Mouse (Mus musculus): Measurements from ENCODE around the gene Selenos. TPM values are rescaled to one million over a fixed set of nuclear protein-coding genes. Genes with fewer than 3 reads are reported as not detected.

Selenos gene
- polyA plus RNA-seq (2014; fragmentation: Nextera tagmentation; extraction: Ambion mirVana), result 137 and 140 TPM in 2 replicates

DNA sequence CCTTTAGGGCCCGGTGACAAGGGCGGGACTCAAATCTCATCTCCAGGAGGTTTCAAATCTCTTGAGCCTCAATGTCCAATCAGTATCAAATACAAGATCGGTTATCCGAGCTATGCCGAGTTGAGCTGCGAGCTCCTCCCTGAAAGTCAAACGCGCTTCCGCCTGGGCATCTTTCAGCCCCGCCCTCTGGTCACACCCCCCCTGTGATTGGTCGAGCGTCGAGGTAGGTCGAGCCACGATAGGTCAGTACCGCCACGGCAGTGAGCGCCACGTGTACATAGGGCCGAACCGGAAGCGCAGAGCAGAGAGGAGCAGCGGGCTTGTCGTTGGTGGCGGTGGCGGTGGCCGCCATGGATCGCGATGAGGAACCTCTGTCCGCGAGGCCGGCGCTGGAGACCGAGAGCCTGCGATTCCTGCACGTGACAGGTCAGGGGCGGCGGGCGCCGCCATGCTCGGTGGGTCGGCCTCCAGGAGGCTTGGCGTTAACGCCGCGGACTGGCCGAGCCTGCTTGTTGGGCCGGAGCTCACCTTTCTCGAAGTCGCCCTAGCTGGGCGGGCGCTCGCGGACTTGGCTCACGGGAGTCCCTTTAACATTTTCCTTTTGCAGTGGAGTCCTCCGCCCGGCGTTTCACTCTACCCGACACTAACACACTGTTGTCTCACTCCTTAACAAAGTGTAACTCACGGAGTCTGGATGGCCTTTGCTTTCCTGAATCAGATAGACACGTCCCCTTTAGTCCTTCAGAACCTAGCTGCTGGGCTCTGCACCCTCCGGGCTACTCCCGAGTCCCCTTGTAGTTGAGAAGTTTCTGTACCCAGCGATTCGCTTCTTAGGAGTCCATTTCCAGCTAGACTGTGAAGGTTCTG, at the start of gene Selenos:
Selenos (plus strand) TSS at position 286 of the 867 bp plus-strand sequence.
- peaks cover 54% of the 10 kb centered on the region for H3K36me3 ChIP-seq (ENCODE audit: control insufficient read depth, insufficient read depth, low read length)
- peak; percentile 99 for ATAC-seq (ENCODE audit: low read depth)
- WGBS, result under 1% methylated on average over 44 of the region's 65 CpGs

DNA sequence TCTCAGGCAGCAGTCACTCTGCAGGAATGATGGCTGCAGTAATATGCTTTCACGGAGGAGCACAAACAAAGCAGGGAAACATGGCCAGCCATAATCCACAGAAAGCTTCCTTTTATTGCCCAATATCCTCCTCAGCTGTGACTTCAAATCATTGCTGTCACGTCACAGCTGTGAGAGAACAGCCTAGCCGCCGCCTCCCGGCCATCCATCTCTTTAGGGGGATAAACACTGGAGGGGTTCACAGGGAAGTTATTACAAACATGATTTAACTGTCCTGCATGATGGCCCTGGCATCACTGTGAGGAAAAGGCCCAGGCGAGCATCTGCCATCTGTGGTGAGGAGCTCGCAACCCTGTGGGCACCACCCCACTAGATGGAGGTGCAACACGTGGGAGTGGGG, 42.6 kb upstream of the Selenos start:
- H3K4me1 ChIP-seq (ENCODE audit: control insufficient read depth, insufficient read depth, low read length), result no peaks in the 10 kb centered on the region
- H3K27me3 ChIP-seq (replicated peaks; ENCODE audit: control insufficient read depth, insufficient read depth, low read length), result no peaks in the 10 kb centered on the region
- no peak overlapping the region for H3K4me3 ChIP-seq (ENCODE audit: low read depth, low read length)
- H3K4me2 ChIP-seq (ENCODE audit: low read depth, low read length), result no peak overlapping the region
- no peak overlapping the region for H3K9ac ChIP-seq (ENCODE audit: low read depth, low read length)
- H3K36me3 ChIP-seq (ENCODE audit: control insufficient read depth, insufficient read depth, low read length), result no peaks in the 10 kb centered on the region
- 68% methylated on average over 8 of the region's 8 CpGs for WGBS
- H3K9me3 ChIP-seq (ENCODE audit: control insufficient read depth, low read length), result no peaks in the 10 kb centered on the region
- no peak for ATAC-seq (ENCODE audit: low read depth)
- H3K27ac ChIP-seq (replicated peaks; ENCODE audit: low read depth, low read length), result no peak overlapping the region
- DNase-seq (ENCODE audit: low spot score), result no peak

More for the DNA sequence above, at the start of gene Selenos:
- peak; percentile 99 for DNase-seq (ENCODE audit: low spot score)
- peak within 1 kb of the TSS; percentile 78 for H3K27ac ChIP-seq (replicated peaks; ENCODE audit: low read depth, low read length)
- peaks cover 11% of the 10 kb centered on the region for H3K4me1 ChIP-seq (ENCODE audit: control insufficient read depth, insufficient read depth, low read length)
- peak within 1 kb of the TSS; percentile 63 for H3K4me2 ChIP-seq (ENCODE audit: low read depth, low read length)
- no peaks in the 10 kb centered on the region for H3K9me3 ChIP-seq (ENCODE audit: control insufficient read depth, low read length)
- H3K9ac ChIP-seq (ENCODE audit: low read depth, low read length), result peak within 1 kb of the TSS; percentile 90
- H3K27me3 ChIP-seq (replicated peaks; ENCODE audit: control insufficient read depth, insufficient read depth, low read length), result no peaks in the 10 kb centered on the region
- H3K4me3 ChIP-seq (ENCODE audit: low read depth, low read length), result peak within 1 kb of the TSS; percentile 89

DNA sequence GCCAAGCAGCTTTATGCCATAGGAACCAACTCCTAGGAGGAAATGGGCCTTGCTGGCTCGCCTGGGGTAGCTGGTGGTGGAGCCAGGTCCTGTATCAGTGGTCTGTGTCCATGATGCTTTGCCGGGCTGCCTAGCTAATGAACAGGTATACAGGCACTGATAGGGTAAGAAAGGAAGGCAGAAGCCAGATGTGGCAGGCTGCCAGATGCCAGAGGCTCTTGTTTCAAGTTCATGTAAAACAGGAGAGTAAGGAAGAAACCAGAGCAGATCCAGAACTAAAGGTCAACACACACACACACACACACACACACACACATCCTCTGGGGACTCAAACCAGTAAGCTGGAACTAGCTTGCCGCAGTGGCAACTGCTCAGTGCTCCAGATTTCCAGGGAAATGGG, 41.2 kb upstream of the Selenos start:
- Histone ChIP-seq H3K4me2 (ENCODE audit: low read depth, low read length) (no peak overlapping the region), H3K27ac (replicated peaks; ENCODE audit: low read depth, low read length) (no peak overlapping the region), H3K27me3 (replicated peaks; ENCODE audit: control insufficient read depth, insufficient read depth, low read length) (0 out of 2 replicates have a peak, but pooled peaks cover 3% of the 10 kb centered on the region), H3K4me3 (ENCODE audit: low read depth, low read length) (no peak overlapping the region), H3K36me3 (ENCODE audit: control insufficient read depth, insufficient read depth, low read length) (no peaks in the 10 kb centered on the region), H3K4me1 (ENCODE audit: control insufficient read depth, insufficient read depth, low read length) (no peaks in the 10 kb centered on the region), H3K9ac (ENCODE audit: low read depth, low read length) (no peak overlapping the region), H3K9me3 (ENCODE audit: control insufficient read depth, low read length) (no peaks in the 10 kb centered on the region)
- WGBS, result 42% methylated on average over 3 of the region's 3 CpGs
- ATAC-seq (ENCODE audit: low read depth) (no peak), DNase-seq (ENCODE audit: low spot score) (no peak)

DNA sequence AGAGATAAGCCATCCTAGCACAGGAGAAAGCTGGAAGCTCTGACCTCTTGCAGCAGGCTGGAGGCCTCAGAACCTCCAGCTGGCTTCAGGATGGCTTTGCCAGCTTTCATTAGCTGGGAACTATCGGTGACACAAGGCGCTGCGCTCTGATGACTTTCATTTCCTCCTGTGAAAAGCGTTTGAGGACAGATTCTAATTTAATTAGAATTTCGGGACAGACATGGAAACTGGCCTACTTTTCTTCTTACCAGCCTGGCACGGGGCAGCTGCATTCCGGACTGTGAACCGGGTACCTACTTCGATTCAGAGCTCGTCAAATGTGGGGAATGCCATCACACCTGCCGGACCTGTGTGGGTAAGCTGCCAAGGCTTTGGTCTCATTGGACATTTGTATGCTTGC, 40.7 kb upstream of the Selenos start:
- DNase-seq (ENCODE audit: low spot score) (no peak), ATAC-seq (ENCODE audit: low read depth) (no peak)
- Histone ChIP-seq H3K27ac (replicated peaks; ENCODE audit: low read depth, low read length) (no peak overlapping the region), H3K4me1 (ENCODE audit: control insufficient read depth, insufficient read depth, low read length) (no peaks in the 10 kb centered on the region), H3K9ac (ENCODE audit: low read depth, low read length) (no peak overlapping the region), H3K4me2 (ENCODE audit: low read depth, low read length) (no peak overlapping the region), H3K36me3 (ENCODE audit: control insufficient read depth, insufficient read depth, low read length) (no peaks in the 10 kb centered on the region), H3K9me3 (ENCODE audit: control insufficient read depth, low read length) (no peaks in the 10 kb centered on the region), H3K4me3 (ENCODE audit: low read depth, low read length) (no peak overlapping the region), H3K27me3 (replicated peaks; ENCODE audit: control insufficient read depth, insufficient read depth, low read length) (0 out of 2 replicates have a peak, but pooled peaks cover 3% of the 10 kb centered on the region)
- 67% methylated on average over 11 of the region's 11 CpGs for WGBS

DNA sequence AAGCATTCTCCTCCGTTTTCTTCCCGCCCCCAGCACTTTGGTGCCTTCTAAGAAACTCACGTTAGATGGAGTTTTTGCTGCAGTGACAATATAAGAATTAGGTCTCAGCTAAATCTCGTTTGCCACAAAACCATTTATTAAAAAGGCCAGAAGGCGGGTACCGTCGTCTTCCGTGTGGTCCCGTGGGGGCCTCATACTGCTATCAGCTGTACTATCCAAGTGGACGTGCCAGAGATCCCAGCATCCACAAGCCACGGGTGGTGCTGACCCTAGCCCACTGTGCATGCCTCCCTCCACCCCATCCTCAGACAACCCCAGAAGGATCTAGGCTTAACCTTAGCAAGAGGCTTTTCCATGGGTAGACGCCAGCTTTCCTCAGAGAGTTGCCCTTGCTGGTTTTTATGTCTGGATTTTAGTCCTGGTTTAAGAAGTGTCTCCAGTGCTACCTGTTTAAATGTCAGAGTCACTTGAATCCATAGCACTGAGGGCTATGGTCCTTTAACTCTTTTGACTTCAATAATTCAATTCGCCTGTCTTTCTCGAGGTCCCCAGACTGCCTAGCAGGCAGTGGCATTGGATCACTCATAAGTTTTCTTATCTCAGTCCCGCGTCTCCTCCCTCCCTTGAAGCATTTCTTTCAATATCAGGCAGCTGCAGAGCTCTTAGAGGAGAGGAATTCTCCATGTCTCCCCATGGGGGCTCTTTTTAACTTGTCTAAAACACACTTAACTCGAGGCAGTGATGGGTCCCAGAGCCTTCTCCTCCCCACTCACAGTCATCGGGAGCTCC, 39.2 kb upstream of the Selenos start:
- Histone ChIP-seq H3K9me3 (ENCODE audit: control insufficient read depth, low read length) (no peaks in the 10 kb centered on the region), H3K4me1 (ENCODE audit: control insufficient read depth, insufficient read depth, low read length) (no peaks in the 10 kb centered on the region), H3K27ac (replicated peaks; ENCODE audit: low read depth, low read length) (no peak overlapping the region), H3K36me3 (ENCODE audit: control insufficient read depth, insufficient read depth, low read length) (no peaks in the 10 kb centered on the region), H3K4me3 (ENCODE audit: low read depth, low read length) (no peak overlapping the region), H3K27me3 (replicated peaks; ENCODE audit: control insufficient read depth, insufficient read depth, low read length) (0 out of 2 replicates have a peak, but pooled peaks cover 3% of the 10 kb centered on the region), H3K4me2 (ENCODE audit: low read depth, low read length) (no peak overlapping the region), H3K9ac (ENCODE audit: low read depth, low read length) (no peak overlapping the region)
- 79% methylated on average over 18 of the region's 18 CpGs for WGBS
- DNase-seq (ENCODE audit: low spot score) (no peak), ATAC-seq (ENCODE audit: low read depth) (no peak)

DNA sequence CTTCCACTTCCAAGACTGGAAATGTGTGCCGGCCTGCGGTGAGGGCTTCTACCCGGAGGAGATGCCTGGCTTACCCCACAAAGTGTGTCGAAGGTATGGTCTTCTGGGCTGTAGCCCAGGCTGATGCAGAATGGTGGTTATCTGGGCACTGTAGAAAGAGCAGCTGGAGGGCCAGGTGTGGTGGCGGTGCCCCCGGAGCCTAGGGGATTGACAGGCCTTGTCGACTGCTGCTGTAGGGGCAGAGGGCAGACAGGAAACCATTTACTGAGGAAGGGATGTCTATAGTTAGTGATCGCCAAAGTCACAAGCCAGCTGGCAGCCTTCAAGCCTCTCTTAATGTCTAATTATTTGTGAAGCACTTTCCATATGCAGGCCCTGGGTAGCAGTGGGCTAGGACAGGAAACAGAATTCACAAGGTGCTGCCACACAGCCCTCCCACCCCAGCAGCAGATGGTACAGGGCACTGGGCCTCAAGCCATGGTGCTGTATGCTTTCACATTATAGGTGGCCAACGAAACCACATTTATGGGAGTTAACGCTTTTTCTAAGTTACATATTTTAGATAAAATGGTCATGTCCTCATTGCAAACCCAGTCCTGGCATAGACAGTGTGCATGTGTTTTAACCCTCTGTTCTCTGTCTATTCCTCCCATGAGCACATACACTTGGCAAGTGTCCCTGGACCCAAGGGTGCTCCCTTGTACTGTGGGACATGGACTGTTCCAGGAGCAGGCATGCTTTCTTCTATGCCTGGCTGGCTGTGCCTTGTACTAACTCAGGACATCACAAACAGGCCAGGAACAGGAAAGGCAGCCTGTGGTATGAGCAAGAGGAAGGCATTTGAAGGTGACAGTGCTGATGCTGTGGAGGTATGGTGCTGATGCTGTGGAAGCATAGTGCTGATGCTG, 35.6 kb upstream of the Selenos start, which contains the start of gene Gm45213:
Gm45213 (plus strand) TSS at position 51 of the 908 bp plus-strand sequence.
- 66% methylated on average over 10 of the region's 10 CpGs for WGBS
- no peak within 1 kb of the TSS for H3K27ac ChIP-seq (replicated peaks; ENCODE audit: low read depth, low read length)
- no peak for ATAC-seq (ENCODE audit: low read depth)
- no peak within 1 kb of the TSS for H3K4me2 ChIP-seq (ENCODE audit: low read depth, low read length)
- DNase-seq (ENCODE audit: low spot score), result no peak
- 0 out of 2 replicates have a peak, but pooled peaks cover 3% of the 10 kb centered on the region for H3K27me3 ChIP-seq (replicated peaks; ENCODE audit: control insufficient read depth, insufficient read depth, low read length)
- no peaks in the 10 kb centered on the region for H3K36me3 ChIP-seq (ENCODE audit: control insufficient read depth, insufficient read depth, low read length)
- H3K4me1 ChIP-seq (ENCODE audit: control insufficient read depth, insufficient read depth, low read length), result 0 out of 2 replicates have a peak, but pooled peaks cover 9% of the 10 kb centered on the region
- H3K9ac ChIP-seq (ENCODE audit: low read depth, low read length), result no peak within 1 kb of the TSS
- H3K4me3 ChIP-seq (ENCODE audit: low read depth, low read length), result no peak within 1 kb of the TSS
- no peaks in the 10 kb centered on the region for H3K9me3 ChIP-seq (ENCODE audit: control insufficient read depth, low read length)

DNA sequence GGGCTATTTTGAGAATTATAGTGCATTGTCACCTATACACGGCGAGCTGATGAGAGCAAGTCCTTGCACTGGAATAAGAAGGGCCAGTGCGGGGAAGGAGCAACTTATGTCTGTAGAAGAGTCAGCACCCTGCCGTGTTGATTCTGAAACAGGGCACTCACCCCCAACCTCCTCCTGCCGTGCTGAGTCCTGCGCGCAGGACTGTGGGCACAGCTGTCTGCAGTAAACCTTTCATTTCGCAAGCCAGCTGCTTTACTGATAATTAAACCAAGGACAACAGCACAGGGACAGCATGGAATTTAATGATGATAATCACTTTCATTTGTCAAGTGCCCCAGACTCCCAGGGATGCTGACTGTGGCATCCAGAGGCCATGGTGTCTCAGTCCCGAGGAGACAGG, 34.8 kb upstream of the Selenos start:
- 0 out of 2 replicates have a peak, but pooled peaks cover 3% of the 10 kb centered on the region for H3K27me3 ChIP-seq (replicated peaks; ENCODE audit: control insufficient read depth, insufficient read depth, low read length)
- no peak overlapping the region for H3K4me3 ChIP-seq (ENCODE audit: low read depth, low read length)
- H3K4me1 ChIP-seq (ENCODE audit: control insufficient read depth, insufficient read depth, low read length), result 0 out of 2 replicates have a peak, but pooled peaks cover 9% of the 10 kb centered on the region
- no peak overlapping the region for H3K4me2 ChIP-seq (ENCODE audit: low read depth, low read length)
- H3K36me3 ChIP-seq (ENCODE audit: control insufficient read depth, insufficient read depth, low read length), result no peaks in the 10 kb centered on the region
- no peak for ATAC-seq (ENCODE audit: low read depth)
- H3K9me3 ChIP-seq (ENCODE audit: control insufficient read depth, low read length), result no peaks in the 10 kb centered on the region
- WGBS, result 49% methylated on average over 9 of the region's 9 CpGs
- H3K9ac ChIP-seq (ENCODE audit: low read depth, low read length), result no peak overlapping the region
- H3K27ac ChIP-seq (replicated peaks; ENCODE audit: low read depth, low read length), result no peak overlapping the region
- no peak for DNase-seq (ENCODE audit: low spot score)
